Mouse (Mus musculus) testis, adult 2 months (tissue): ENCODE results near the gene Tsc22d1.

Experiments
- CTCF ChIP-seq: fragments of 200-500 bp; IDR thresholded peaks from 2 replicates; pipeline ENCODE4 v1.5.1; 2012; ENCODE audit warnings: low read depth, mild to moderate bottlenecking, inconsistent platforms, low read length, moderate library complexity; ENCODE audit not compliant: control insufficient read depth, insufficient read depth, insufficient replicate concordance
- POLR2A ChIP-seq: fragments of 200-500 bp; IDR thresholded peaks from 2 replicates; pipeline ENCODE4 v1.6.1; 2012; ENCODE audit warnings: low read depth, mild to moderate bottlenecking, inconsistent platforms, low read length, moderate library complexity; ENCODE audit not compliant: control insufficient read depth

- no peak for TF ChIP-seq POLR2A
- TF ChIP-seq CTCF = no peak
Measured at GRCm38 (mm10) chr14:76527758-76528313, 113.1 kb downstream of the Tsc22d1 start.
